Mouse (Mus musculus): ENCODE measurements at regions not wholly inside any gene's neighbourhood (a gene's known extent, or its start where the extent isn't known, plus 50 kb on each side); places are given as distances from the start of the nearest gene placed in this dataset.
"Not testable (repeated sequence)": the region's sequence is repeated elsewhere in the genome, so short reads cannot be mapped to it uniquely, and the experiment has no call there.

GRCm38 (mm10) chr12:77589416-77589815 lies 351.5 kb downstream of the Fut8 start:
- DNase-seq (ENCODE audit: low spot score), result no peak

GRCm38 (mm10) chr12:77594092-77594491 lies 356.2 kb downstream of the Fut8 start:
- DNase-seq (ENCODE audit: low spot score), result no peak

GRCm38 (mm10) chr12:77594657-77595056 lies 356.7 kb downstream of the Fut8 start:
- no peak for DNase-seq (ENCODE audit: low spot score)

GRCm38 (mm10) chr12:77595821-77596220 lies 357.9 kb downstream of the Fut8 start:
- no peak for DNase-seq (ENCODE audit: low spot score)

- no peak for DNase-seq (ENCODE audit: low spot score)
These were observed 358.8 kb downstream of the Fut8 start for GRCm38 (mm10) chr12:77596676-77597075.

- DNase-seq (ENCODE audit: low spot score), result no peak
These were observed 359.9 kb downstream of the Fut8 start for GRCm38 (mm10) chr12:77597627-77598333.

- DNase-seq (ENCODE audit: low spot score), result no peak
These were observed 360.4 kb downstream of the Fut8 start for GRCm38 (mm10) chr12:77598334-77598715.

GRCm38 (mm10) chr12:77599391-77599790 lies 361.5 kb downstream of the Fut8 start:
- DNase-seq (ENCODE audit: low spot score), result no peak

GRCm38 (mm10) chr12:77603832-77604501 lies 366.0 kb downstream of the Fut8 start:
- no peak for DNase-seq (ENCODE audit: low spot score)

GRCm38 (mm10) chr12:77617552-77617951 lies 379.6 kb downstream of the Fut8 start:
- no peak for DNase-seq (ENCODE audit: low spot score)

GRCm38 (mm10) chr12:77622243-77622642 lies 384.3 kb downstream of the Fut8 start:
- no peak for DNase-seq (ENCODE audit: low spot score)

- not testable (repeated sequence) for DNase-seq (ENCODE audit: low spot score)
These were observed 386.4 kb downstream of the Fut8 start for GRCm38 (mm10) chr12:77624323-77624722.

- no peak for DNase-seq (ENCODE audit: low spot score)
These were observed 390.5 kb downstream of the Fut8 start for GRCm38 (mm10) chr12:77628358-77628850.

- DNase-seq (ENCODE audit: low spot score), result no peak
These were observed 396.2 kb downstream of the Fut8 start for GRCm38 (mm10) chr12:77633981-77634650.

GRCm38 (mm10) chr12:77638266-77638665 lies 400.3 kb downstream of the Fut8 start:
- peak; percentile 16 for DNase-seq (ENCODE audit: low spot score)

- DNase-seq (ENCODE audit: low spot score), result no peak
These were observed 404.4 kb downstream of the Fut8 start for GRCm38 (mm10) chr12:77642336-77642735.

GRCm38 (mm10) chr12:77647841-77648240 lies 409.9 kb downstream of the Fut8 start:
- DNase-seq (ENCODE audit: low spot score), result no peak

GRCm38 (mm10) chr12:77654282-77654681 lies 416.4 kb downstream of the Fut8 start:
- no peak for DNase-seq (ENCODE audit: low spot score)

GRCm38 (mm10) chr12:77657060-77657459 lies 419.1 kb downstream of the Fut8 start:
- no peak for DNase-seq (ENCODE audit: low spot score)

- no peak for DNase-seq (ENCODE audit: low spot score)
These were observed 420.0 kb downstream of the Fut8 start for GRCm38 (mm10) chr12:77657878-77658277.

- no peak for DNase-seq (ENCODE audit: low spot score)
These were observed 425.3 kb downstream of the Fut8 start for GRCm38 (mm10) chr12:77663180-77663579.

GRCm38 (mm10) chr12:77663665-77664374 lies 425.9 kb downstream of the Fut8 start:
- no peak for DNase-seq (ENCODE audit: low spot score)
